Mouse (Mus musculus) B cell, adult 2 months (primary cell): ENCODE results near the gene Zfp692.
"Not testable (repeated sequence)": the region's sequence is repeated elsewhere in the genome, so short reads cannot be mapped to it uniquely, and the experiment has no call there.

ENCODE experiments used
- DNase-seq, 2 experiments: peaks; one replicate each; pipeline ENCODE4 v3.0.0; 2022

Zfp692 gene

GRCm38 (mm10) chr11:58306860-58307308 lies at the start of gene Zfp692:
Gene Zfp692, plus strand, starts transcription at chr11:58307069.
- peak; percentile 87 to 90 for DNase-seq

GRCm38 (mm10) chr11:58257816-58258215 lies 49.1 kb upstream of the Zfp692 start:
- DNase-seq: no peak

- no peak for DNase-seq
Observed at GRCm38 (mm10) chr11:58260156-58260555, 46.7 kb upstream of the Zfp692 start.

- DNase-seq: no peak
Observed at GRCm38 (mm10) chr11:58261826-58262225, 45.0 kb upstream of the Zfp692 start.

GRCm38 (mm10) chr11:58262336-58262735 lies 44.5 kb upstream of the Zfp692 start:
- DNase-seq: no peak

GRCm38 (mm10) chr11:58263516-58263915 lies 43.4 kb upstream of the Zfp692 start:
- DNase-seq: no peak

GRCm38 (mm10) chr11:58264546-58264945 lies 42.3 kb upstream of the Zfp692 start:
- DNase-seq: no peak

GRCm38 (mm10) chr11:58268285-58268684 lies 38.6 kb upstream of the Zfp692 start:
- DNase-seq: no peak

- no peak for DNase-seq
Observed at GRCm38 (mm10) chr11:58274572-58274971, 32.3 kb upstream of the Zfp692 start, which contains the start of gene 4930438A08Rik. Gene 4930438A08Rik, plus strand, starts transcription at chr11:58274799.

- DNase-seq: no peak
Observed at GRCm38 (mm10) chr11:58275756-58276155, 31.1 kb upstream of the Zfp692 start.

- no peak for DNase-seq
Observed at GRCm38 (mm10) chr11:58281970-58282496, 24.8 kb upstream of the Zfp692 start.

GRCm38 (mm10) chr11:58282518-58282917 lies 24.4 kb upstream of the Zfp692 start:
- no peak for DNase-seq

- DNase-seq: no peak
Observed at GRCm38 (mm10) chr11:58289992-58290682, 16.7 kb upstream of the Zfp692 start.

- DNase-seq: no peak
Observed at GRCm38 (mm10) chr11:58290812-58291211, 16.1 kb upstream of the Zfp692 start.

- DNase-seq: no peak
Observed at GRCm38 (mm10) chr11:58292791-58293190, 14.1 kb upstream of the Zfp692 start.

GRCm38 (mm10) chr11:58297396-58297795 lies 9.5 kb upstream of the Zfp692 start:
- DNase-seq: no peak

GRCm38 (mm10) chr11:58301057-58301456 lies 5.8 kb upstream of the Zfp692 start:
- peak; percentile 60 to 67 for DNase-seq

- DNase-seq: peak; percentile 96 to 97
Observed at GRCm38 (mm10) chr11:58301837-58302754, 4.8 kb upstream of the Zfp692 start.

GRCm38 (mm10) chr11:58302774-58303445 lies 4.0 kb upstream of the Zfp692 start:
- no peak for DNase-seq

GRCm38 (mm10) chr11:58303594-58303993 lies 3.3 kb upstream of the Zfp692 start:
- no peak for DNase-seq

GRCm38 (mm10) chr11:58305299-58305698 lies 1.6 kb upstream of the Zfp692 start:
- DNase-seq: not testable (repeated sequence)

- DNase-seq: peak; percentile 56 to 61
Observed at GRCm38 (mm10) chr11:58307411-58308080, 677 bp downstream of the Zfp692 start.
